Mouse (Mus musculus) embryonic fibroblast, embryonic 13.5 days (primary cell): ENCODE measurements at regions not wholly inside any gene's neighbourhood (a gene's known extent, or its start where the extent isn't known, plus 50 kb on each side); places are given as distances from the start of the nearest gene placed in this dataset.

Source experiments
- CTCF ChIP-seq: IDR thresholded peaks from 2 replicates; pipeline ENCODE4 v1.5.1; 2011; ENCODE audit warnings: mild to moderate bottlenecking, control low read depth, low read length, moderate library complexity, borderline replicate concordance; ENCODE audit not compliant: insufficient read depth
- POLR2A ChIP-seq: IDR thresholded peaks from 2 replicates; pipeline ENCODE4 v1.6.1; 2011; ENCODE audit warnings: low read depth, mild to moderate bottlenecking, control low read depth, low read length, moderate library complexity

DNA sequence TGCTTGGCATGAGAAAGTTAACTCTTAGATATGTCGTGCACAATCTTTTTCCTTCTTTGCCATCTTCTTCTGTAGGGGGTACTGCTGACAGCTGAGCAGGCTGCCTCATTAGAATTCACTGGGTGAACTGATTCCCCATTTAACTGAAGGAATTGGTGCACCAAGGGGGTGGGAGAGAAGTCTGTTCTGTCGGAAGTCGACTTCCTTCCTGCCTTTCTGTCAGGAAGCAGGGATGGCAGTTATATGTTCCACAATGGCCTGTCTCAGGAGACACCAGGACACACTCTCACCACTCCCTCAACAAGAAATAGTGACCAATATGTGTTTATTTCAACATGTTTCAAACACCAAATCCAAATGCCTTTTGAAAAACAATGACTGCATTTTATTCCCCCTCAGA lies 142.9 kb downstream of the Mid1ip1 start:
- no peak for TF ChIP-seq CTCF
- no peak for TF ChIP-seq POLR2A
